Mouse (Mus musculus) lung, adult 2 months (tissue): ENCODE data around the gene Havcr1. TPM values are rescaled to one million over a fixed set of nuclear protein-coding genes. Genes with fewer than 3 reads are reported as not detected.
"Not testable (repeated sequence)": the region's sequence is repeated elsewhere in the genome, so short reads cannot be mapped to it uniquely, and the experiment has no call there.

Source experiments
- DNase-seq: peaks from one replicate; pipeline ENCODE4 v3.0.0; 2022
- H3K4me1 ChIP-seq: fragments of 200-500 bp; 2 replicates; pipeline ENCODE4 v1.6.1; 2011; ENCODE audit warnings: low read length; ENCODE audit not compliant: control insufficient read depth, insufficient read depth
- H3K4me3 ChIP-seq: fragments of 200-500 bp; replicated peaks from 2 replicates; pipeline ENCODE3; 2011; ENCODE audit warnings: low read depth, mild to moderate bottlenecking, control low read depth, low read length; ENCODE audit errors: extremely low read depth
- CTCF ChIP-seq: fragments of 200-500 bp; IDR thresholded peaks from 2 replicates; pipeline ENCODE4 v1.5.1; 2011; ENCODE audit warnings: mild to moderate bottlenecking, low read length, control low read depth; ENCODE audit not compliant: insufficient read depth
- POLR2A ChIP-seq: fragments of 200-500 bp; IDR thresholded peaks from 2 replicates; pipeline ENCODE4 v1.6.1; 2011; ENCODE audit warnings: low read depth, mild to moderate bottlenecking, control low read depth, low read length, borderline replicate concordance; ENCODE audit errors: extremely low read depth
- WGBS: fragments of 180-500 bp; shearing (Covaris S2); methylation state at CpG from one replicate; pipeline ENCODE4 v1.1.7; 2018; 5-methylcytosine and 5-hydroxymethylcytosine counted together
- polyA plus RNA-seq: library from polyadenylated mRNA; depleted of rRNA; stranded (reverse); fragments of >200 nt; gene quantifications from 2 replicates; pipeline ENCODE4 v1.2.3, GENCODE M21; 2012

The Havcr1 gene
- polyA plus RNA-seq, 1 experiment: 0.37 TPM

GRCm38 (mm10) chr11:46734617-46735016, 263 bp upstream of the Havcr1 start:
- Histone ChIP-seq H3K4me3 (no peak overlapping the region), H3K4me1 (no peaks in the 10 kb centered on the region)
- no peak for DNase-seq
- TF ChIP-seq CTCF (no peak), POLR2A (no peak)
- 44% methylated on average over 1 of the region's 1 CpGs for WGBS

GRCm38 (mm10) chr11:46739501-46739900, 4.6 kb downstream of the Havcr1 start:
- TF ChIP-seq CTCF: no peak
- TF ChIP-seq POLR2A: no peak
- Histone ChIP-seq H3K4me1 (no peaks in the 10 kb centered on the region), H3K4me3 (no peak overlapping the region)
- no peak for DNase-seq
- 47% methylated on average over 4 of the region's 4 CpGs for WGBS

GRCm38 (mm10) chr11:46740886-46741285, 6.0 kb downstream of the Havcr1 start:
- H3K4me1 ChIP-seq: no peaks in the 10 kb centered on the region
- 86% methylated on average over 4 of the region's 4 CpGs for WGBS
- TF ChIP-seq CTCF (no peak), POLR2A (no peak)

GRCm38 (mm10) chr11:46741716-46742115, 6.8 kb downstream of the Havcr1 start:
- 61% methylated on average over 3 of the region's 3 CpGs for WGBS
- no peak for DNase-seq
- H3K4me1 ChIP-seq: no peaks in the 10 kb centered on the region
- no peak overlapping the region for H3K4me3 ChIP-seq
- TF ChIP-seq POLR2A: no peak
- no peak for TF ChIP-seq CTCF

More at GRCm38 (mm10) chr11:46740886-46741285, 6.0 kb downstream of the Havcr1 start:
- DNase-seq: no peak
- no peak overlapping the region for H3K4me3 ChIP-seq

- Histone ChIP-seq H3K4me3 (no peak overlapping the region), H3K4me1 (no peaks in the 10 kb centered on the region)
- no peak for TF ChIP-seq CTCF
- TF ChIP-seq POLR2A: no peak
- DNase-seq: no peak
- WGBS: 50% methylated on average over 2 of the region's 2 CpGs
These were observed 13.1 kb downstream of the Havcr1 start for GRCm38 (mm10) chr11:46747996-46748395.

- DNase-seq: no peak
- no peaks in the 10 kb centered on the region for H3K4me1 ChIP-seq
- TF ChIP-seq POLR2A (no peak), CTCF (no peak)
- 24% methylated on average over 2 of the region's 2 CpGs for WGBS
- no peak overlapping the region for H3K4me3 ChIP-seq
These were observed 18.8 kb downstream of the Havcr1 start for GRCm38 (mm10) chr11:46753662-46754061.

GRCm38 (mm10) chr11:46754669-46755068, 19.8 kb downstream of the Havcr1 start:
- 84% methylated on average over 4 of the region's 4 CpGs for WGBS
- DNase-seq: no peak
- H3K4me1 ChIP-seq: no peaks in the 10 kb centered on the region
- no peak for TF ChIP-seq CTCF
- TF ChIP-seq POLR2A: no peak
- no peak overlapping the region for H3K4me3 ChIP-seq

- not testable (repeated sequence) for H3K4me1 ChIP-seq, DNase-seq, H3K4me3 ChIP-seq
- 87% methylated on average over 6 of the region's 6 CpGs for WGBS
These were observed 20.8 kb downstream of the Havcr1 start for GRCm38 (mm10) chr11:46755714-46756113.

GRCm38 (mm10) chr11:46776879-46777278, 42.0 kb downstream of the Havcr1 start:
- TF ChIP-seq POLR2A (no peak), CTCF (no peak)
- DNase-seq: no peak
- Histone ChIP-seq H3K4me3 (no peak overlapping the region), H3K4me1 (no peaks in the 10 kb centered on the region)
- WGBS: 60% methylated on average over 3 of the region's 3 CpGs

GRCm38 (mm10) chr11:46779811-46780210, 44.9 kb downstream of the Havcr1 start:
- Histone ChIP-seq H3K4me3 (no peak overlapping the region), H3K4me1 (no peaks in the 10 kb centered on the region)
- no peak for DNase-seq
- no peak for TF ChIP-seq POLR2A
- no peak for TF ChIP-seq CTCF
- 78% methylated on average over 2 of the region's 2 CpGs for WGBS

- no peak overlapping the region for H3K4me3 ChIP-seq
- H3K4me1 ChIP-seq: no peaks in the 10 kb centered on the region
- TF ChIP-seq CTCF: no peak
- no peak for TF ChIP-seq POLR2A
- DNase-seq: no peak
- 62% methylated on average over 2 of the region's 2 CpGs for WGBS
These were observed 69.6 kb downstream of the Havcr1 start for GRCm38 (mm10) chr11:46804440-46804839.
